Mouse (Mus musculus) heart, embryonic 14.5 days (tissue): ENCODE results near the gene Opcml. TPM values are rescaled to one million over a fixed set of nuclear protein-coding genes. Genes with fewer than 3 reads are reported as not detected.

ENCODE experiments used
- ATAC-seq: fragments of 200-750 bp; cut with Nextera tagmentation; 2 replicates; pipeline ENCODE4 v1.8.0; 2017; ENCODE audit warnings: low read depth, moderate TSS enrichment; ENCODE audit not compliant: insufficient number of reproducible peaks, insufficient read depth, low FRiP score
- H3K27ac ChIP-seq, 2 experiments: fragments of 200-500 bp in 1 of 2; fragments of 300-500 bp in 1 of 2; sonication (generic) in 1 of 2; replicated peaks in 1 of 2; 2 replicates each; pipeline ENCODE4 v1.5.1; 2012 to 2014; ENCODE audit warnings: low read depth in 2 of 2, low read length in 2 of 2, control low read depth in 1 of 2, mild to moderate bottlenecking in 1 of 2, mixed read lengths in 1 of 2; ENCODE audit not compliant: control insufficient read depth in 1 of 2, insufficient read depth in 1 of 2
- H3K27me3 ChIP-seq: fragments of 300-500 bp; sonication (generic); 2 replicates; pipeline ENCODE4 v1.6.1; 2014; ENCODE audit warnings: mild to moderate bottlenecking, low read length, control low read depth; ENCODE audit not compliant: control insufficient read depth, insufficient read depth
- H3K36me3 ChIP-seq: fragments of 300-500 bp; sonication (generic); 2 replicates; pipeline ENCODE4 v1.6.1; 2014; ENCODE audit warnings: mild to moderate bottlenecking, control low read depth, low read length, mixed read lengths; ENCODE audit not compliant: control insufficient read depth, insufficient read depth
- H3K4me1 ChIP-seq, 2 experiments: fragments of 200-500 bp in 1 of 2; fragments of 300-500 bp in 1 of 2; sonication (generic) in 1 of 2; 2 replicates each; pipeline ENCODE4 v1.6.1; 2012 to 2014; ENCODE audit warnings: low read length in 2 of 2, control low read depth in 1 of 2, mixed read lengths in 1 of 2; ENCODE audit not compliant: control insufficient read depth in 2 of 2, insufficient read depth in 2 of 2
- H3K4me2 ChIP-seq: fragments of 300-500 bp; sonication (generic); 2 replicates; pipeline ENCODE4 v1.6.1; 2014; ENCODE audit warnings: mild to moderate bottlenecking, low read length
- H3K4me3 ChIP-seq, 2 experiments: fragments of 200-500 bp in 1 of 2; fragments of 300-500 bp in 1 of 2; sonication (generic) in 1 of 2; 2 replicates each; pipeline ENCODE4 v1.5.1; 2012 to 2014; ENCODE audit warnings: low read length in 2 of 2, mild to moderate bottlenecking in 2 of 2, control low read depth in 1 of 2, low read depth in 1 of 2, moderate library complexity in 1 of 2; ENCODE audit not compliant: control insufficient read depth in 1 of 2, insufficient read depth in 1 of 2
- H3K9ac ChIP-seq: fragments of 300-500 bp; sonication (generic); 2 replicates; pipeline ENCODE4 v1.6.1; 2014; ENCODE audit warnings: mild to moderate bottlenecking, low read length
- H3K9me3 ChIP-seq: fragments of 300-500 bp; sonication (generic); 2 replicates; pipeline ENCODE4 v1.6.1; 2016; ENCODE audit warnings: low read length, control low read depth; ENCODE audit not compliant: control insufficient read depth
- WGBS: fragments of 180-500 bp; shearing (Covaris S2); extraction: QIAGEN DNeasy Blood & Tissue Kit; methylation state at CpG from one replicate; pipeline ENCODE4 v1.1.7; 2014; 5-methylcytosine and 5-hydroxymethylcytosine counted together
- polyA plus RNA-seq: library from polyadenylated mRNA; unstranded; fragments of >200 nt; fragmentation: Nextera tagmentation; extraction: Ambion mirVana; gene quantifications from 2 replicates; pipeline ENCODE4 v1.2.1, GENCODE M21; 2014

The Opcml gene
- polyA plus RNA-seq, 1 experiment from 2014 or later = 1.6 TPM

DNA sequence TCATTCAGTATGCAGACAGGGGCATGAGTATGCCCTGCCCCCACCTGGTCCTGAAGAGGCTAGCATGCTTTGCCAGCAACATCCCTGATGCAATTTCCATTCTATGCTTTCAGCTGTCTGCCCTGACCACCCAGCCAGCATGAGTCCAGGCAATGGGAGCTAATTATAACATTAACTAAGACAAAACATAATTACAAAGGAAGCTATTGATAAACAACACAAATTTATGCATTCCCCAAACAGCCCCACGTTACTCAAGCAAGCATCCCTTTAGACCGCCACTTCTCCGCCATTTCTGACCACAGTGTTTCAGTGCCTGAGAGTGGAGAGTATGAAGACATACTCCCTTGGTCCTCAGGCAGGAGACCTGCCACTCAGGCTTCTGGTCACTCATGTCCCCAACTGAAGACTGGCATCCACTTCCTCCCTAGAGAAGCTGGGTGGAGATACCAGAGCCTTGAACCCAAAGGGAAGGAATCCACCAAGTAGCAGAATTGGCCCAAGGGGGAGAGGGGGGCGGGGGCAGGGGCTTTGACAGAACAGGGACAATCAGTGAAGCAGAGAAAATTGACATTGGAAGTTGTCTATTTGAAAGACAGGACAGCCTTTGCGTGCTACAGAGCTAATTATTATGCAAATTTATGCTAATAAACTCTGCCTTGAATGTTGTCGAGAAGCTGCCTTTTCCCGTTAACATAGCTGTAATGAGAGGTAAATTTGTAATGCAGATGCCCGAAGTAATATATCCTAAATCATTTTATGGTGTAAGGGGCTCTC, 464.7 kb downstream of the Opcml start:
- Histone ChIP-seq H3K4me1 (no peaks in the 10 kb centered on the region), H3K27ac (no peak overlapping the region), H3K9ac (no peak overlapping the region), H3K4me3 (no peak overlapping the region), H3K36me3 (no peaks in the 10 kb centered on the region), H3K4me2 (no peak overlapping the region), H3K9me3 (no peaks in the 10 kb centered on the region), H3K27me3 (no peaks in the 10 kb centered on the region)
- 74% methylated on average over 8 of the region's 8 CpGs for WGBS
- ATAC-seq = no peak

DNA sequence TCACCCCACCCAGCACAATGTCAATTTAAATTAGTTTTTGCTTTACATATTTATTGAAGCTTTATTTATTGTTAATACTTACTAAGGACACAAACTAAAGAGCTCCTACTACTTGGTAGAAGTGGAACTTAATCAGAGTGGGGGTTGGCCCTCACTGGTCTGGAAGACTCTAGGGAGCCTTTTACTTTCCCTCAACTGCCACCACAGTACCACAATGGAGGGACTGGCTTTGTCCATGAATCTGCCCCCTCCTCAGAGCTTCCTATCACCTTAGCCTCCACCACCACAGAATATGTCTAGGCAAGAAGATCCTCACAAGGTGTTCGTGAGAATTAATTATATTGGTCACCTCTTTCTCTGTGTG, 465.3 kb downstream of the Opcml start:
- Histone ChIP-seq H3K36me3 (no peaks in the 10 kb centered on the region), H3K27ac (no peak overlapping the region), H3K27me3 (no peaks in the 10 kb centered on the region), H3K4me3 (no peak overlapping the region), H3K9me3 (no peaks in the 10 kb centered on the region), H3K4me2 (no peak overlapping the region), H3K9ac (no peak overlapping the region), H3K4me1 (no peaks in the 10 kb centered on the region)
- 69% methylated on average over 1 of the region's 1 CpGs for WGBS
- no peak for ATAC-seq

DNA sequence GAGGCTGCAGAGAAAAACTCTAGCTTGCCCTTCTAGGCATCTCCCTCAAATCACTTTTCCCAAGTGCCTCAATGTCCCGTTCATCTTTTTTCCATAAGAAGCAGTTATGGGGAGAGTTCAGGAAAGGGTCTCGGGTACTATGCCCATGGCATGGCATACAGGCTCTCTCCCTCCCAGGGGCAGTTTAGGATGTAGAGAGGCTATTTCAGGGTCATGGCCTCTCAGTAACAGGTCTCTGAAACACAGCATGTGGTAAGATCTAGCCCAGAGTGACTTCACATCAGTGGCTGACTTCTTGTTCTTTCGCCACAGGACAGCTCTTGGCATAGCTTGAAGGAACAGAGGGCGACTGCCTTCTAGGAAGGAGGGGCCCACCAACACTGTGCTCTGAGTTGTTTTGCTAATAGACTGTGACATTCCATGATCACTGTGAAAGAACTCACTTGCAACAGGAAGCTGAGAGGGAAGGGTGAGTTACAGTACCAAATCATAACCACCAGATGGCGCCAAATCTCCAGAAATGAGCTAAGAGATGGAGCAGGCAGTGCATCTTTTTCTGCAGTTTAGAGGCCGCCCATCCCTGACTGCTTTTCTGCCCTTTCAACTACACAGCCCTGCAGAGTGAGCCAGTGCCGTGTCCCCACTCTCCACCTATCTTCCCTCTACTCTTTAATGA, 470.6 kb downstream of the Opcml start:
- no peak overlapping the region for H3K27ac ChIP-seq
- no peaks in the 10 kb centered on the region for H3K27me3 ChIP-seq
- no peak overlapping the region for H3K9ac ChIP-seq
- H3K4me3 ChIP-seq = no peak overlapping the region
- 16% methylated on average over 7 of the region's 7 CpGs for WGBS
- no peak overlapping the region for H3K4me2 ChIP-seq
- no peaks in the 10 kb centered on the region for H3K9me3 ChIP-seq
- H3K4me1 ChIP-seq = no peaks in the 10 kb centered on the region
- no peaks in the 10 kb centered on the region for H3K36me3 ChIP-seq
- no peak for ATAC-seq

DNA sequence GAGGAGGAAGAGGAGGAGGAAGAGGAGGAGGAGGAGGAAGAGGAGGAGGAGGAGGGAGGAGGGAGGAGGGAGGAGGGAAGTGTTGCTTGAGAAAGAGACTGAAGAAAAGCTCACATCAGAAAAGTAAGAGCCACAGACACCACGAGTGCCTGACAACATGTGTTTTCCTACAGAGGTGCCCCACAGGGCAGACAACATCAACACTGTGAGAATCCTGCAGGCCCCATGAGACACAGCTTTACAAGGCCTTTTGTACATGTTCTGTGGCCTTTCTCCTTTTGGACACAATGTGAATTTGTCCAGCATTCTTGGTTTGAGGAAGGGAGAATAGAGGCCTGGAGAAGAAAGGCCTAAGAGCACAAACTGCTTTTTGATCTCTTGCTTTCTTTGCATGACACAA, 471.4 kb downstream of the Opcml start:
- no peaks in the 10 kb centered on the region for H3K9me3 ChIP-seq
- H3K4me1 ChIP-seq = no peaks in the 10 kb centered on the region
- H3K4me3 ChIP-seq = no peak overlapping the region
- H3K9ac ChIP-seq = no peak overlapping the region
- no peak for ATAC-seq
- no peaks in the 10 kb centered on the region for H3K27me3 ChIP-seq
- WGBS = 76% methylated on average over 1 of the region's 1 CpGs
- H3K36me3 ChIP-seq = no peaks in the 10 kb centered on the region
- no peak overlapping the region for H3K27ac ChIP-seq
- H3K4me2 ChIP-seq = no peak overlapping the region

DNA sequence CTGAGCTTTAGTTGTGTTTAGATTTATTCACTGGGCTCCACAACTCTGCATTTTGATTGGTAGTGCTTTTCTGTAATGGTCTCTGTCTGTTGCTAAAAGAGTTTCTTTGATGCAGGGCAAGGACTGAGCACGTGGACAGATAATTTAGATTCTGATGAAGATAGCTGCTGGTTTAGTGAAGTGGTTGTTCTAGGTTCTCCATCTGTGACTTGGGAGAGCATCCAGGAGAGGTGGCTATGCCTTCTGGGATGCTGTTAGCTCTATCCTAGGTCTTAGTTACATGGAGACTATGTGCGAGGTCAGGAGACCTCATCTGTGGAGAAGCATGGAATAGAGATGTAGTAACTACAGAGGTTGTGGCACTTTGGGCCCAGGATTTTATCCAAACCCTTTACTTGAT, 472.3 kb downstream of the Opcml start:
- Histone ChIP-seq H3K9ac (no peak overlapping the region), H3K4me1 (no peaks in the 10 kb centered on the region), H3K27ac (no peak overlapping the region), H3K4me2 (no peak overlapping the region), H3K36me3 (no peaks in the 10 kb centered on the region), H3K27me3 (no peaks in the 10 kb centered on the region), H3K9me3 (no peaks in the 10 kb centered on the region), H3K4me3 (no peak overlapping the region)
- no peak for ATAC-seq
- WGBS = 77% methylated on average over 2 of the region's 2 CpGs

DNA sequence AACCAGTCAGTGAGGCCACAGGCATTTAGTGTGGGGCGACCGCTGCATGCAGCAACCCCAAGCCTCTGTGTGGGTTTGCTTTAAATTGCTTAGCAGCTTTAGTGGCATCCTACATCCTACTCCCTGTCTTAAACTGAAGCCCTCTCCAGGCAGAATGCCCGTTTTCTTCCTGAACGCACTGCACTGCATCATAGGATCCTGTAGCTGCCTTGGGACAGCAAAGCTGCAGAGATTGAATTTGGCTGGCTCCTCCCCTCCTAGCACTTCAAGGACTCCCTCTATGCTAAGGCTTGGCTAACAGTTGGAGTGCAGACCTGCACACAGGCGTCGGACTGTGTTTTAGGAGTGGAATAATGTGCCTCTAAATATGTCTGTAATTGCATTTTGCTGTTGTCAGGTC, 474.2 kb downstream of the Opcml start:
- H3K27ac ChIP-seq = no peak overlapping the region
- H3K4me1 ChIP-seq = no peaks in the 10 kb centered on the region
- no peaks in the 10 kb centered on the region for H3K9me3 ChIP-seq
- 40% methylated on average over 6 of the region's 6 CpGs for WGBS
- no peak overlapping the region for H3K4me3 ChIP-seq
- no peak overlapping the region for H3K4me2 ChIP-seq
- no peak overlapping the region for H3K9ac ChIP-seq
- H3K27me3 ChIP-seq = no peaks in the 10 kb centered on the region
- H3K36me3 ChIP-seq = no peaks in the 10 kb centered on the region
- ATAC-seq = no peak

DNA sequence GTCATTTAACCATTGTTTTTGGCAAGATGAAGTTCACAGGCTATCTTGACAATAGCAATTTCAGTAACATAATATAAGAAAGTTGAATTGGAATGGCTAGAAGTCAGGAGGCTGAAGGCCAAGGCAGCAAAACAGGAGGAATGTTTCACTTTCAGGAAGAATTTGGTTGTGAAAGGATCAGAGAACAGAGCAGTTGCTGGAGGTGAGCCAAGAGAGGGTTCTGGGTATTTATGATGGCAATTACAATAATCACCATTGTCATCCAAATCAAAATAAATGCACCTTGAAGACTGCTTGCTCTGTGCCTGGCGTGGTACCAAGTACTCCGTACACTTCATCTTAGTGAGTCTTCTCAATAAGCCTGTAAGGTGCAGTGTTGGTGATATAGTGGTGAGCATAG, 483.2 kb downstream of the Opcml start:
- Histone ChIP-seq H3K27me3 (no peaks in the 10 kb centered on the region), H3K36me3 (no peaks in the 10 kb centered on the region), H3K9ac (no peak overlapping the region), H3K9me3 (no peaks in the 10 kb centered on the region), H3K4me1 (no peaks in the 10 kb centered on the region), H3K27ac (no peak overlapping the region), H3K4me2 (no peak overlapping the region), H3K4me3 (no peak overlapping the region)
- no peak for ATAC-seq
- WGBS = 79% methylated on average over 2 of the region's 2 CpGs

DNA sequence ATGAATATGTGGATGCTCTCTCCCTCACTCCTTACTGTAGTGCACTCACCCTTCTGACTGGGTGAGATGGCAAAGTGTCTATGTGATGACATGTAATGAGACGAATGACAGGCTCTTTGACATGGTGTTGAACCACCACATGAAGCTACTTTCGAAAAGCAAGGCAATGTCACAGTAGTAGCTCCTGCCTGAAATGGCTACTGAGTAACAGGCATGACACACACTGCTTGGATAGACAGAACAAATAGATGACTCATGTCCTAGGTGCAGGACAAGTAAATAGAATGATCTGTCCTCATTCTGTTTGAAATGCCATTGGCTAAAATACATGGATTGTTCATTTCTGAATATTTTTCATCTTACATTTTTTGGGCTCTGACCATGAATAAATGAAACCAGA, 488.0 kb downstream of the Opcml start:
- no peaks in the 10 kb centered on the region for H3K9me3 ChIP-seq
- no peak overlapping the region for H3K9ac ChIP-seq
- ATAC-seq = no peak
- H3K4me2 ChIP-seq = no peak overlapping the region
- no peaks in the 10 kb centered on the region for H3K36me3 ChIP-seq
- H3K4me1 ChIP-seq = peaks cover 4 to 13% of the 10 kb centered on the region in 2 experiments
- WGBS = 34% methylated on average over 2 of the region's 2 CpGs
- H3K27ac ChIP-seq = no peak overlapping the region
- no peaks in the 10 kb centered on the region for H3K27me3 ChIP-seq
- H3K4me3 ChIP-seq = no peak overlapping the region
